Mouse (Mus musculus): ENCODE results near the gene Ctdsp2.
A peak's percentile ranks its signal among the peaks of the same experiment; 100 is the strongest.

Ctdsp2 gene

GRCm38 (mm10) chr10:127040569-127041214 is 62.2 kb downstream of the Ctdsp2 start:
- DNase-seq (ENCODE audit: extremely low read depth, insufficient read length, low spot score), result peak; percentile 65

GRCm38 (mm10) chr10:127041274-127041766 is 62.8 kb downstream of the Ctdsp2 start, which contains the start of the genes Mettl1 and Eef1akmt3:
Gene Mettl1 (plus strand): TSS chr10:127041414.
Gene Eef1akmt3 (minus strand): TSS chr10:127041513.
- DNase-seq (ENCODE audit: extremely low read depth, insufficient read length, low spot score), result peak; percentile 72

GRCm38 (mm10) chr10:127041774-127042338 is 63.3 kb downstream of the Ctdsp2 start:
- DNase-seq (ENCODE audit: extremely low read depth, insufficient read length, low spot score), result peak; percentile 95

GRCm38 (mm10) chr10:127042468-127043115 is 64.1 kb downstream of the Ctdsp2 start:
- DNase-seq (ENCODE audit: extremely low read depth, insufficient read length, low spot score), result no peak

GRCm38 (mm10) chr10:127043187-127043586 is 64.7 kb downstream of the Ctdsp2 start:
- DNase-seq (ENCODE audit: extremely low read depth, insufficient read length, low spot score), result no peak

GRCm38 (mm10) chr10:127047954-127048353 is 69.4 kb downstream of the Ctdsp2 start, which contains the start of gene Cyp27b1:
Gene Cyp27b1 (plus strand): TSS chr10:127048250.
- DNase-seq (ENCODE audit: extremely low read depth, insufficient read length, low spot score), result no peak

GRCm38 (mm10) chr10:127048608-127049394 is 70.3 kb downstream of the Ctdsp2 start:
- no peak for DNase-seq (ENCODE audit: extremely low read depth, insufficient read length, low spot score)

Measured in 3134 (cell line).